Mouse (Mus musculus): ENCODE data around the gene Adcy2. TPM values are rescaled to one million over a fixed set of nuclear protein-coding genes. Genes with fewer than 3 reads are reported as not detected.

The Adcy2 gene
- 2.3 and 2.7 TPM in 2 replicates for polyA plus RNA-seq (2012; rRNA removed)

DNA sequence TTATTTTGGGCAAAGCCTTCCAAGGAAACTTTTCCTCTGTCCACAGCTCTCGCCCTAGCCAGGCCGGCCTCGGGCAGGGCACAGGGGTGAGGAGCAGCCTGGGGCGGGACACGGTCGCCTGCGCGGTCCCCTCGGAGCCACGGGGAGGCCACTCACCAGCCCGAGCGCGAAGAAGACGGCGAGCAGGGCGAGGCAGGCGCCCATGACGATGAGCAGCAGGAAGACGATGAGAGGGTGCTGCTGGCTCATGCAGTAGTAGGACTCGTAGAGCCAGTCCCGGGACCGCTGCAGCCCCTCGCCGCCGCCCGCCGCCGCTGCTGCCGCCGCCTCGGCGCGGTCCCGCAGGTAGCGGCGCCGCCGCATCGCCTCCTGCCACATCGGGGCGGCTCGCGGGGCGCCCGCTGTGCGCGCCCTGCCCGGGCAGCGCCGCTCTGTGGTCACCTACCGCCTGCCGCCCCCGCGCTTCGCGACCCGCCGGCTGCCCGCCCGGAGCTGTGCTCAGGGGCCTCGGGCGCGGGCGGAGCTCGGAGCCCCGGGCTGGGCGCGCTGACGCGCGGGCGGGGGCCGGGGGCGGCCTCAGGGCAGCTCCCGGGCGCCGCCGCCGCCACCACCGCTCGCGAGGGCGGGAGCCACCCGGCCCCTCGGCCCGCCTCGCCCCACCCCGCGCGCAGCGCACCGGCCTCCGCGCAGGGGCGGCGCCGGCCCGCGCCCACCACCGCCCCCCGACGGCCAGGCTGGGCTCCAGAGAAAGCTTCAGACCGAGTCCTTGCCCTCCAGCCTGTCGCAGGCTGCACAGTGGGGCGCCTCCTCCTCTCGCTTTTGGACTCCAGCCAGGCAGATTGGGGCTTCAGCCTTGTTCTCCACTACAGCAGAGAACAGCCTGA, at the start of gene Adcy2:
Adcy2 (minus strand) TSS at position 624 of the 884 bp plus-strand sequence.
- H3K27ac ChIP-seq (ENCODE audit: control insufficient read depth, insufficient read depth, low read depth, low read length) = no peak within 1 kb of the TSS
- peaks cover 10% of the 10 kb centered on the region for H3K4me1 ChIP-seq (ENCODE audit: control insufficient read depth, insufficient read depth, low read length)
- TF ChIP-seq POLR2A (IDR thresholded peaks at IDR 0.05; ENCODE audit: control insufficient read depth, low read depth, low read length) (no peak), CTCF (IDR thresholded peaks at IDR 0.05; ENCODE audit: control insufficient read depth, insufficient read depth, insufficient replicate concordance, low read depth, low read length) (no peak)
- H3K27me3 ChIP-seq (ENCODE audit: control insufficient read depth, insufficient read depth, low read length) = no peaks in the 10 kb centered on the region
- no peaks in the 10 kb centered on the region for H3K36me3 ChIP-seq (ENCODE audit: control insufficient read depth, insufficient read depth, low read length)
- H3K4me3 ChIP-seq (ENCODE audit: control insufficient read depth, low read depth, low read length) = peak within 1 kb of the TSS; percentile 68

GRCm38 (mm10) chr13:69036991-69037597, 37.8 kb upstream of the Adcy2 start:
- Histone ChIP-seq H3K27me3 (ENCODE audit: control insufficient read depth, insufficient read depth, low read length) (no peaks in the 10 kb centered on the region), H3K36me3 (ENCODE audit: control insufficient read depth, insufficient read depth, low read length) (no peaks in the 10 kb centered on the region), H3K4me1 (ENCODE audit: control insufficient read depth, insufficient read depth, low read length) (no peaks in the 10 kb centered on the region), H3K4me3 (ENCODE audit: control insufficient read depth, low read depth, low read length) (no peak overlapping the region), H3K27ac (ENCODE audit: control insufficient read depth, insufficient read depth, low read depth, low read length) (no peak overlapping the region)
- no peak for TF ChIP-seq CTCF (IDR thresholded peaks at IDR 0.05; ENCODE audit: control insufficient read depth, insufficient read depth, insufficient replicate concordance, low read depth, low read length)
- TF ChIP-seq POLR2A (IDR thresholded peaks at IDR 0.05; ENCODE audit: control insufficient read depth, low read depth, low read length) = no peak

- no peak for TF ChIP-seq CTCF (IDR thresholded peaks at IDR 0.05; ENCODE audit: control insufficient read depth, insufficient read depth, insufficient replicate concordance, low read depth, low read length)
- no peak for TF ChIP-seq POLR2A (IDR thresholded peaks at IDR 0.05; ENCODE audit: control insufficient read depth, low read depth, low read length)
- H3K4me3 ChIP-seq (ENCODE audit: control insufficient read depth, low read depth, low read length) = no peak overlapping the region
- no peaks in the 10 kb centered on the region for H3K27me3 ChIP-seq (ENCODE audit: control insufficient read depth, insufficient read depth, low read length)
- H3K4me1 ChIP-seq (ENCODE audit: control insufficient read depth, insufficient read depth, low read length) = no peaks in the 10 kb centered on the region
- no peaks in the 10 kb centered on the region for H3K36me3 ChIP-seq (ENCODE audit: control insufficient read depth, insufficient read depth, low read length)
- no peak overlapping the region for H3K27ac ChIP-seq (ENCODE audit: control insufficient read depth, insufficient read depth, low read depth, low read length)
Observed at GRCm38 (mm10) chr13:69034621-69035020, 35.3 kb upstream of the Adcy2 start.

GRCm38 (mm10) chr13:69033532-69033931, 34.2 kb upstream of the Adcy2 start:
- no peak overlapping the region for H3K27ac ChIP-seq (ENCODE audit: control insufficient read depth, insufficient read depth, low read depth, low read length)
- no peak overlapping the region for H3K4me3 ChIP-seq (ENCODE audit: control insufficient read depth, low read depth, low read length)
- no peaks in the 10 kb centered on the region for H3K27me3 ChIP-seq (ENCODE audit: control insufficient read depth, insufficient read depth, low read length)
- no peak for TF ChIP-seq POLR2A (IDR thresholded peaks at IDR 0.05; ENCODE audit: control insufficient read depth, low read depth, low read length)
- TF ChIP-seq CTCF (IDR thresholded peaks at IDR 0.05; ENCODE audit: control insufficient read depth, insufficient read depth, insufficient replicate concordance, low read depth, low read length) = no peak
- no peaks in the 10 kb centered on the region for H3K36me3 ChIP-seq (ENCODE audit: control insufficient read depth, insufficient read depth, low read length)
- no peaks in the 10 kb centered on the region for H3K4me1 ChIP-seq (ENCODE audit: control insufficient read depth, insufficient read depth, low read length)

DNA sequence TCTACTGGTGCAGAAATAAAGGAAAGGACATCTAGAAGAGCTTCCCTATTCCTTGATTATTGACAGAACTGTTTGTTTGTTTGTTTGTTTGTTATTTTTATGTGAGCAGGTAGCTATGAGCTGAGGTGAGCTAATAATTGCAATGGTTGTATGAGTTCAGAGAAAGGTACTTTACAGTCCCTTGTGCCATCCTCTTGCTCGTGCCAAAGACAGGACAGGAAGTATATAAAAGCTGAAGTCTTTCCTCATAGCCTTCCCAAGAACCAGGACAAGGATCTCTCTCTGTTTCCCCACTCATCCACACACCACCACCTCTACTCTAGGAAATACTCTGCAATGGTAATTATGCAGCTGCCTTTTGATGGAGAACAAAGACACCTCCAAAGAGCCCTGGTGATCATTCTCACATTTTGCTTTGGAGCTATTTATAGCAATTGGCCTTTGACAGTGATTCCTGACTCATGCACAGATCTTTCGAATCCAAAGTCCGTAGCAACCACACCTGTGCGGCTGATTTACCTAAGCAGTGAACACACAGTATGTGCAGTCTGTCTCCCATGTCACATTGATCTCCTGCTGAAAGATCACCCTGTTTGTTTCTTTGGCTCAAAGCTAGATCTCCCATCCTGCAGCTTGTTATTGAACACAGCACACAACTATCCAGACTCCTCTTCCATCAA, 29.9 kb upstream of the Adcy2 start:
- Histone ChIP-seq H3K4me3 (ENCODE audit: control insufficient read depth, low read depth, low read length) (no peak overlapping the region), H3K36me3 (ENCODE audit: control insufficient read depth, insufficient read depth, low read length) (no peaks in the 10 kb centered on the region), H3K4me1 (ENCODE audit: control insufficient read depth, insufficient read depth, low read length) (no peaks in the 10 kb centered on the region), H3K27ac (ENCODE audit: control insufficient read depth, insufficient read depth, low read depth, low read length) (no peak overlapping the region), H3K27me3 (ENCODE audit: control insufficient read depth, insufficient read depth, low read length) (no peaks in the 10 kb centered on the region)
- TF ChIP-seq POLR2A (IDR thresholded peaks at IDR 0.05; ENCODE audit: control insufficient read depth, low read depth, low read length) (no peak), CTCF (IDR thresholded peaks at IDR 0.05; ENCODE audit: control insufficient read depth, insufficient read depth, insufficient replicate concordance, low read depth, low read length) (no peak)

DNA sequence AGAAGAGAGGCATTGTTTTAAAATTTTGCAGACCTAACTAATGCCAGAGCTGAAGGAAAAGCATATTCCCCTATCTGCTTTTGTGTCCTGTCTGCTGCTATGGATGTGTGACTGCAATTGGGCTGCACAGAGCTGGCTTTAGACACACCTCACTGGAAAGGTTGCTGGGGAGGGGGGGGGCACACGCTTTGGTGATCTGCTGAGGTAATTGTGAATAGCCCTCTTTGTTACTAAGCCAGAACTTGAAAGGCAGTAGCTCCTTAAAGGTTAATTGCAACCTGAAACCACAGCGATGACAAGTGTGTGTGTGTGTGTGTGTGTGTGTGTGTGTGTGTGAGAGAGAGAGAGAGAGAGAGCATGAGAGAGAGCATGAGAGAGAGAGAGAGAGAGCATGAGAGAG, 25.6 kb upstream of the Adcy2 start:
- Histone ChIP-seq H3K27me3 (ENCODE audit: control insufficient read depth, insufficient read depth, low read length) (no peaks in the 10 kb centered on the region), H3K27ac (ENCODE audit: control insufficient read depth, insufficient read depth, low read depth, low read length) (no peak overlapping the region), H3K4me3 (ENCODE audit: control insufficient read depth, low read depth, low read length) (no peak overlapping the region), H3K36me3 (ENCODE audit: control insufficient read depth, insufficient read depth, low read length) (no peaks in the 10 kb centered on the region), H3K4me1 (ENCODE audit: control insufficient read depth, insufficient read depth, low read length) (no peaks in the 10 kb centered on the region)
- TF ChIP-seq POLR2A (IDR thresholded peaks at IDR 0.05; ENCODE audit: control insufficient read depth, low read depth, low read length) = no peak
- no peak for TF ChIP-seq CTCF (IDR thresholded peaks at IDR 0.05; ENCODE audit: control insufficient read depth, insufficient read depth, insufficient replicate concordance, low read depth, low read length)

GRCm38 (mm10) chr13:69023239-69023638, 23.9 kb upstream of the Adcy2 start:
- Histone ChIP-seq H3K27ac (ENCODE audit: control insufficient read depth, insufficient read depth, low read depth, low read length) (no peak overlapping the region), H3K27me3 (ENCODE audit: control insufficient read depth, insufficient read depth, low read length) (no peaks in the 10 kb centered on the region), H3K4me1 (ENCODE audit: control insufficient read depth, insufficient read depth, low read length) (no peaks in the 10 kb centered on the region), H3K36me3 (ENCODE audit: control insufficient read depth, insufficient read depth, low read length) (no peaks in the 10 kb centered on the region), H3K4me3 (ENCODE audit: control insufficient read depth, low read depth, low read length) (no peak overlapping the region)
- no peak for TF ChIP-seq POLR2A (IDR thresholded peaks at IDR 0.05; ENCODE audit: control insufficient read depth, low read depth, low read length)
- TF ChIP-seq CTCF (IDR thresholded peaks at IDR 0.05; ENCODE audit: control insufficient read depth, insufficient read depth, insufficient replicate concordance, low read depth, low read length) = no peak
